Mouse (Mus musculus) forebrain, embryonic 12.5 days (tissue): ENCODE data around the gene Ybx3. TPM values are rescaled to one million over a fixed set of nuclear protein-coding genes. Genes with fewer than 3 reads are reported as not detected.

Source experiments
- ATAC-seq: fragments of 200-750 bp; cut with Nextera tagmentation; 2 replicates; pipeline ENCODE4 v1.8.0; 2017; ENCODE audit warnings: moderate TSS enrichment; ENCODE audit not compliant: low FRiP score
- H3K27ac ChIP-seq: fragments of 300-500 bp; sonication (generic); 2 replicates; pipeline ENCODE4 v1.5.1; 2016; ENCODE audit warnings: mild to moderate bottlenecking
- H3K27me3 ChIP-seq: fragments of 300-500 bp; sonication (generic); 2 replicates; pipeline ENCODE4 v1.6.1; 2016; ENCODE audit warnings: mild to moderate bottlenecking
- H3K36me3 ChIP-seq: fragments of 300-500 bp; sonication (generic); replicated peaks from 2 replicates; pipeline ENCODE4 v1.6.1; 2016; ENCODE audit warnings: mild to moderate bottlenecking
- H3K4me1 ChIP-seq: fragments of 300-500 bp; sonication (generic); 2 replicates; pipeline ENCODE4 v1.6.1; 2016
- H3K4me2 ChIP-seq: fragments of 300-500 bp; sonication (generic); 2 replicates; pipeline ENCODE4 v1.6.1; 2016; ENCODE audit warnings: mild to moderate bottlenecking, moderate library complexity
- H3K4me3 ChIP-seq: fragments of 300-500 bp; sonication (generic); replicated peaks from 2 replicates; pipeline ENCODE4 v1.5.1; 2016; ENCODE audit warnings: mild to moderate bottlenecking
- H3K9ac ChIP-seq: fragments of 300-500 bp; sonication (generic); 2 replicates; pipeline ENCODE4 v1.6.1; 2016; ENCODE audit warnings: mild to moderate bottlenecking
- H3K9me3 ChIP-seq: fragments of 300-500 bp; sonication (generic); 2 replicates; pipeline ENCODE4 v1.6.1; 2016
- WGBS: fragments of 180-500 bp; shearing (Covaris S2); methylation state at CpG from one replicate; pipeline ENCODE4 v1.1.7; 2016; 5-methylcytosine and 5-hydroxymethylcytosine counted together
- polyA plus RNA-seq: library from polyadenylated mRNA; unstranded; fragments of >200 nt; fragmentation: Nextera tagmentation; extraction: Ambion mirVana; gene quantifications from 2 replicates; pipeline ENCODE4 v1.2.1, GENCODE M21; 2016

Ybx3 gene
- polyA plus RNA-seq, 1 experiment from 2014 or later: 33.8 TPM

DNA sequence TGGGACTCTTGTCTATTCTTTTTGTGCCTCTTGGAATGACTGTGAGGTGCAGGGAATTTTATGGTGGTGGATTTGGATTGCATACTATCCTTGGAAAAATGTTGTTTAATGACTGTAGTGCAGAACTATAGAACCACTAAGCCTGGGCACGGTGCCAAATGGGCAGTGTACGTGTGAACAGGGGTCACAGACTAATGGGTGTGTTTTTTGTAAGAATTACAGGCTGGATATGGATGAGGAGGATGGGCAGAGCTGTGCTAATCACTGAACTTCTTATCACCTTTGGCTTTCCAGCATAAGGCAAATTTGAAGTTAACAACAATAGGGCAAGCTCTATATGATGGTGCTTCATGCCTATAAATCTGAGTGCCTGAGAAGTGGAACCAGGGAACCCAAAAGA is 14.8 kb upstream of the Ybx3 start:
- Histone ChIP-seq H3K4me2 (no peak overlapping the region), H3K27ac (no peak overlapping the region), H3K36me3 (no peaks in the 10 kb centered on the region), H3K27me3 (no peaks in the 10 kb centered on the region), H3K4me1 (no peaks in the 10 kb centered on the region), H3K4me3 (no peak overlapping the region), H3K9ac (no peak overlapping the region), H3K9me3 (no peaks in the 10 kb centered on the region)
- ATAC-seq: no peak
- WGBS: 65% methylated on average over 2 of the region's 2 CpGs

DNA sequence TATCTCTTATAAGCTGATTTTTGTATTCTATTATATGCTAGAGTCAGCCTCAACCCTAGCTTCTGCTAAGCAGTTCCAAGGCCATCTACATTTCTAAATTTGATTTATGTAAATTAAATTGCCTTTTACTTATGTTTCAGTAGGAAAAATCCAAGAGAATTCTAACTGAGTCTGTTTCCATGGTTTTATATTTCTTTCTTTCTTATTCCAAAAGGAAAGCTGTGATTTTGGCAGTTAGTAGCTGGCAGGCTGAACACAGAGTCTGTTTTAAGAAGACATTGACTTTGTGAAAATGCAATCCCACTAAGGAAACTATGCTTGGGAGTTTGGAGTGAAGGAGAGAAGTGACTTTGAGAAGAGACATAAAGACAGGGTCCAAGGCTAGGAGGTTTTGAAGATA is 14.3 kb upstream of the Ybx3 start:
- H3K27ac ChIP-seq: no peak overlapping the region
- H3K36me3 ChIP-seq: no peaks in the 10 kb centered on the region
- H3K9me3 ChIP-seq: no peaks in the 10 kb centered on the region
- no peaks in the 10 kb centered on the region for H3K27me3 ChIP-seq
- no peaks in the 10 kb centered on the region for H3K4me1 ChIP-seq
- ATAC-seq: no peak
- no peak overlapping the region for H3K9ac ChIP-seq
- H3K4me2 ChIP-seq: no peak overlapping the region
- no peak overlapping the region for H3K4me3 ChIP-seq

- WGBS: 89% methylated on average over 2 of the region's 2 CpGs
- Histone ChIP-seq H3K4me2 (no peak overlapping the region), H3K4me3 (no peak overlapping the region), H3K27ac (no peak overlapping the region), H3K9me3 (no peaks in the 10 kb centered on the region), H3K27me3 (no peaks in the 10 kb centered on the region), H3K9ac (no peak overlapping the region), H3K4me1 (no peaks in the 10 kb centered on the region), H3K36me3 (no peaks in the 10 kb centered on the region)
- ATAC-seq: no peak
These were observed 13.0 kb upstream of the Ybx3 start for GRCm38 (mm10) chr6:131401259-131401658.

DNA sequence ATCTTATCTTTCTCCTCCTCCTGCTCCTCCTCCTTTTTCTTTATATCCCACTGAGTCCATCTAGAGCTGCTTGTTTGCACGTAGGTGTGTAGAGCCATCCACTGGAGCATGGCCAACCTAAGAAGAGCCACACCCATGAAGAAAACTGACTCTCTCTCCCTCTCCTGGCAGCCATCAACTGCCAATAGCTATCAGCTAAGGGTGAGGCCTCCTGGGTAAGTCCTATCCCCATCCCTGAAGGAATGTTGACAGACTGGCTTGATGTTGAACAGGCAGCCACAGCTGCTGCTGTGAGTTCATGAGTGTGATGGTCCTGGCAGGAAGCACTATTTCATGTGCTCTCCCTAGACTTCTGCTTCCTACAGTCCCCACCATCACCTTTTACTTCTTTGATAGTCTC is 8.4 kb upstream of the Ybx3 start:
- Histone ChIP-seq H3K9me3 (no peaks in the 10 kb centered on the region), H3K36me3 (no peaks in the 10 kb centered on the region), H3K4me3 (no peak overlapping the region), H3K27me3 (no peaks in the 10 kb centered on the region), H3K4me2 (no peak overlapping the region), H3K27ac (no peak overlapping the region), H3K4me1 (no peaks in the 10 kb centered on the region), H3K9ac (no peak overlapping the region)
- ATAC-seq: no peak
- 76% methylated on average over 1 of the region's 1 CpGs for WGBS

GRCm38 (mm10) chr6:131393873-131394660 is 5.8 kb upstream of the Ybx3 start:
- Histone ChIP-seq H3K4me2 (no peak overlapping the region), H3K36me3 (no peaks in the 10 kb centered on the region), H3K9me3 (no peaks in the 10 kb centered on the region), H3K9ac (no peak overlapping the region), H3K27ac (no peak overlapping the region), H3K27me3 (0 out of 2 replicates have a peak, but pooled peaks cover 6% of the 10 kb centered on the region), H3K4me1 (no peaks in the 10 kb centered on the region), H3K4me3 (no peak overlapping the region)
- 71% methylated on average over 4 of the region's 4 CpGs for WGBS
- ATAC-seq: no peak

DNA sequence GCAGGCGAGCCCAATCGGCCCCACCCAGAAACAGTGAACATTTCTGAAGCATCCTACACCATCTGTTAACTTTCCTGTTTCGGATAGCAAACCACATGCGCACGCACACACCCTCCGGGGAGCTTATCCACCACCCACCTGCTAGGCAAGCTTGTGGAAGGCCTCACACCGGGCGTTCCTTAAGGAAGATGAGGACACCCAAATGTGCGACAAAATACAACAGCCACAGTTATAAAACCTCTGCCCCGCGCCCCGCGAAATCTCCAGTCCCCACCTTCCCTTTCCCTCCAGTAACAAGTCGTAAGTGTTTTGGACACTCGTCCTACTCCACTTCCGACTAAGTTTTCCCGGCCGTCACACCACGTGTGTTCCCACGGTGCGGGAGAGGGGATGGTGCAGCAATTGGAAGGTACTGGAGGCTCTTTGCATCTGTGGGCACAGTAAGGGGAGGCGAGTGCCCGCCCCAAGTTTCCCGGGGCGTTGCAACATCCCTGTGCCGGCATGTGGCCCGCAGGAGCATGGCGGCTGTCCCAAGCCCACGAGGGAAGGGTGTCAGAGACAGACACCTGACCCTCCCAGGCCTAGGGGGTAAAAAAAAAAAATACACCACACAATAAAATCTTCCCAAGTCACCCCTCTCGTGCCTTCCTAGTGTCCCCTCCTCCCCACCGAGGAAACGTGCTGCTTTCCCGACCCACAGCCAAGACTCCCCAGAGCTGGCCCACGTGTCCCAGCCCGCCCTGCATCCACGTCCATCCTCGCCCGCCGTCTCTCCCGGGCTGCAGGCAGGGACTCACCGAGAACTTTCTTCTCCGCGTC is 846 bp downstream of the Ybx3 start:
- peak overlapping the region; percentile 73 for H3K4me3 ChIP-seq
- ATAC-seq: peak; percentile 44
- no peaks in the 10 kb centered on the region for H3K36me3 ChIP-seq
- H3K27me3 ChIP-seq: 0 out of 2 replicates have a peak, but pooled peaks cover 6% of the 10 kb centered on the region
- peak overlapping the region; percentile 86 for H3K27ac ChIP-seq
- no peaks in the 10 kb centered on the region for H3K9me3 ChIP-seq
- peaks cover 21% of the 10 kb centered on the region for H3K4me1 ChIP-seq
- peak overlapping the region; percentile 81 for H3K4me2 ChIP-seq
- WGBS: under 1% methylated on average over 43 of the region's 43 CpGs
- peak overlapping the region; percentile 84 for H3K9ac ChIP-seq

DNA sequence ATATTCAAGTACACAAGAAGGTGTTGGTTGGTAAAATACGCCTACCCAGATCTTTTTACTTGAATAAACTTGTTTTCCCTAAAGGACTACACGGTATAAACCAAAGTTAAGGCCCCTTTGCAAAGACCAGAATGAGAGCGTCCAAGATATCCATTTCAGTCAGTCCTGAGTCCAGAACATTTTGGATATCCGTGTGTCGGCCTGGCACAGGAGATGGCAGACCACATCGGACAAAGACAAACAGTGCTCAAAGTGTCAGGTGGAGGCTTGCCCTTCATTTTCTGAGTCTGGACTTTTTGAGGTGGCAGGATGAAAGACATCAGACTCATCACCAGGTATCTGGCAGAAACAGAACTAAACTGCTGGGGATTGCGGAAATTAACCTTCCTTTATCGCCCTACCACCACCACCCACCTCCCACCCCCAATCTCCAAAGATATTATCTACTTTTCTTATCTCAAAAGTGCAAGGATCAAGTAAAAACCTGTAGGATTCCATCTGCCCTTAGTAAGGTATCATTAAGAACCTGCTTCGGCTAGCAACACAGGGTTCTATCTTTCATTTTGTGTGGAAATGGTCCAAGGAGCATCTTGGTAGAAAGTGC is 1.8 kb downstream of the Ybx3 start:
- Histone ChIP-seq H3K27ac (no peak overlapping the region), H3K9me3 (no peaks in the 10 kb centered on the region), H3K4me2 (peak overlapping the region; percentile 81), H3K27me3 (0 out of 2 replicates have a peak, but pooled peaks cover 6% of the 10 kb centered on the region), H3K4me3 (peak overlapping the region; percentile 73), H3K9ac (peak overlapping the region; percentile 25; the same call in 1 of the 2 replicates), H3K36me3 (no peaks in the 10 kb centered on the region), H3K4me1 (peaks cover 27% of the 10 kb centered on the region)
- ATAC-seq: no peak
- WGBS: 52% methylated on average over 9 of the region's 9 CpGs

GRCm38 (mm10) chr6:131385469-131385868 is 2.8 kb downstream of the Ybx3 start:
- ATAC-seq: no peak
- H3K9ac ChIP-seq: no peak overlapping the region
- WGBS: 93% methylated on average over 1 of the region's 1 CpGs
- peaks cover 27% of the 10 kb centered on the region for H3K4me1 ChIP-seq
- 0 out of 2 replicates have a peak, but pooled peaks cover under 1% of the 10 kb centered on the region for H3K36me3 ChIP-seq
- no peak overlapping the region for H3K4me3 ChIP-seq
- 0 out of 2 replicates have a peak, but pooled peaks cover 6% of the 10 kb centered on the region for H3K27me3 ChIP-seq
- H3K9me3 ChIP-seq: no peaks in the 10 kb centered on the region
- H3K4me2 ChIP-seq: no peak overlapping the region
- no peak overlapping the region for H3K27ac ChIP-seq

DNA sequence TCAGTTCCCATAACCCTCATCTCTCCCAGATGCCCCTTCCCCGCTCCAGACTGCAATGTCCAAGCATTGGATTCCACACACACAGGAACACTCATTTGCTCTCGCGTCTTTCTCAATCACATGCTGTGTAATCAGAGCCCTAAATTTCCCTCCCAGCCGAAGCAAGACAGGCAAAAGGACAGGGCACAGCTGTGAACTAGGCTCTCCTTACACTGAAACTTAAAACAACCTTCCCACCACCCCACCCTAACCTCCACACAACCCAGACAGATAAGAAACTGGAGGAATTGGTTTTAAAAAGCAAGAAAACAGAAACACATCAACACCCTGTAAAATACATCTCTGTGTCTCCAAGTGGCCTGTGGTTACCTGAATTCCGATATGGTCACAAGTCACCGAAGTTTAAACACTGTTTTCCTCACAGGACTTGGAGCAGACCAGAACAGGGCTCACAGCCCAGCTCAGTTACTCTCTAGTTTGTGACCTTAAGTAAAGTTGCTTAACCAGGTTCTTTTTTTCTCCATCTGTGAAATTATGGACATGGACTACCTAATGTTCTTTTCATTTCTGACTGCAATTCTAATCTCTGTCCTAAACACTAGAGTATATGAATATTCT is 4.5 kb downstream of the Ybx3 start:
- WGBS: 57% methylated on average over 6 of the region's 6 CpGs
- no peak overlapping the region for H3K4me2 ChIP-seq
- H3K9ac ChIP-seq: no peak overlapping the region
- H3K4me3 ChIP-seq: no peak overlapping the region
- no peaks in the 10 kb centered on the region for H3K27me3 ChIP-seq
- H3K36me3 ChIP-seq: peaks cover 17% of the 10 kb centered on the region
- ATAC-seq: no peak
- H3K27ac ChIP-seq: no peak overlapping the region
- peaks cover 27% of the 10 kb centered on the region for H3K4me1 ChIP-seq
- H3K9me3 ChIP-seq: no peaks in the 10 kb centered on the region

GRCm38 (mm10) chr6:131382984-131383337 is 5.3 kb downstream of the Ybx3 start:
- Histone ChIP-seq H3K27ac (no peak overlapping the region), H3K4me1 (peaks cover 27% of the 10 kb centered on the region)
- 60% methylated on average over 3 of the region's 3 CpGs for WGBS

DNA sequence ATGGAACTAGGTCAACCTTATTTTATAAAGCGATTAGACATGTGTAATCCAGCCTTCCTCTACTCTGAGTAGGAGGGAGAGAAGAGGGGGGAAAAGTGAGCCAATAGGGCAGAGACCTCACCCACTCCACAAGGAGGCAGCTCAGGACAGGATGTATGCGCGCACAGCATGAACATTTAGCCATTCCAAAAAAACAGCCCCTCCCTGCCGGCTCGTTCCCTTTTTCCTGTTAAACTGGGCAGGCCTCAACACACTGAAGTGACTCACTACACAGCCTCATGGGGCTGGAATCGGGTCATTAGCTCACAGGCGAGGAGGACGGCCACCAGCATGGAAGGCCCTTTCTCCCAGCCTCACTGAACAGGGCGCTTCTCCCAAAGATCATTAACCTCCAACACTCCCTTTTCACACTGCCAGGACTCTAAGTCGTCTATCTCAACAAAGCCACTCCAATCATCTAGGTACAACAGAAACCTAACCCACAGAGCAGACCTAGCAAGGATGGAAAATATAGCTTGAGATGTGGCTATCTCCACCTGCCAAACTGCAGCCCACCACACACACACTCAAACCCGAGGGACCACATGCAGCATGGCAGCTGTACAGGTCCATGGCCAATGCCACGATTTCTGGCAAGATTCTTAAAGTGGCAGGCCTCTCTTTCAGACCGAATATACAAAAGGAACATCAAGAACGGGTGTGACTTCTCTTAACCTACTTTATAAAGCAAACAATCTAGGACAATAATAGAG is 5.9 kb downstream of the Ybx3 start:
- peaks cover 26% of the 10 kb centered on the region for H3K4me1 ChIP-seq

More at GRCm38 (mm10) chr6:131382984-131383337, 5.3 kb downstream of the Ybx3 start:
- Histone ChIP-seq H3K27me3 (no peaks in the 10 kb centered on the region), H3K36me3 (peaks cover 25% of the 10 kb centered on the region), H3K9me3 (no peaks in the 10 kb centered on the region), H3K4me2 (no peak overlapping the region), H3K4me3 (no peak overlapping the region), H3K9ac (no peak overlapping the region)
- ATAC-seq: no peak

More for the DNA sequence above, 5.9 kb downstream of the Ybx3 start:
- Histone ChIP-seq H3K4me2 (no peak overlapping the region), H3K27me3 (no peaks in the 10 kb centered on the region), H3K27ac (no peak overlapping the region), H3K9me3 (no peaks in the 10 kb centered on the region), H3K9ac (0 out of 2 replicates have a peak overlapping the region, but pooled peaks have one; percentile 12), H3K4me3 (no peak overlapping the region), H3K36me3 (peaks cover 31% of the 10 kb centered on the region)
- no peak for ATAC-seq
- 49% methylated on average over 14 of the region's 14 CpGs for WGBS
